Mouse (Mus musculus): ENCODE data around the gene Urb1.

DNA sequence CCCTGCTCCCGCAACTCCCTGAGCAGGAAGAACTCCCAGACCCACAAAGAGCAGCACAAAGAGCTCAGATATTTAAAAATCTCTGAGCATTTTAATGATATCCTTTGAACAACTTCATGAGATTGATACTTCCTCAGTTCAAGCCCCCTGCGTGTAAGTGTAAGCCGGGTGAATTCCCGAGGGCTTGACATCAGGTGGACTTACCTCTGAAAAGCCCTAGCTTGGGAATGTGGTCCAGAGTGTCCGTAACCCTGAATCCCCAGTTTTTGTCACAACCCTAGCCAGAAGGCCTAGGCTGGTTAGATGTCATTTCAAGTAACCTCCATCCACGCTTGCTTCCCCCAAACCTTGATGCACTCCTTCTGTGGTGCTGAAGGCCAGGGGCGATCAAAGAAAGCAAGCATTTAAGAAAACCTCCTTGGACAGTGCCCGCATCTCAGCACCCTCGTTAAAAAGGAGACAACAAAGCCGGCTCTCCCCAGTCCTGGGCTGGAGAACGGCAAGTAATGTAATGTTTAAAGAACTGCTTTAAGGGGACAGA lies 573 bp upstream of the Urb1 start:
- no peak for TF ChIP-seq CTCF (IDR thresholded peaks at IDR 0.05; ENCODE audit: extremely low read depth, insufficient read depth, low read length)
- no peak for TF ChIP-seq POLR2A (IDR thresholded peaks at IDR 0.05; ENCODE audit: extremely low read depth, insufficient read depth, low read length)

Data from cortical plate, adult 2 months (tissue).